Mouse (Mus musculus) urinary bladder, postnatal 4 days (tissue): ENCODE results near the gene Trub1.

Source experiments
- DNase-seq, 2 experiments: peaks; one replicate each; pipeline ENCODE4 v3.0.0; 2021 to 2022; ENCODE audit warnings: low spot score in 2 of 2

Trub1 gene

DNA sequence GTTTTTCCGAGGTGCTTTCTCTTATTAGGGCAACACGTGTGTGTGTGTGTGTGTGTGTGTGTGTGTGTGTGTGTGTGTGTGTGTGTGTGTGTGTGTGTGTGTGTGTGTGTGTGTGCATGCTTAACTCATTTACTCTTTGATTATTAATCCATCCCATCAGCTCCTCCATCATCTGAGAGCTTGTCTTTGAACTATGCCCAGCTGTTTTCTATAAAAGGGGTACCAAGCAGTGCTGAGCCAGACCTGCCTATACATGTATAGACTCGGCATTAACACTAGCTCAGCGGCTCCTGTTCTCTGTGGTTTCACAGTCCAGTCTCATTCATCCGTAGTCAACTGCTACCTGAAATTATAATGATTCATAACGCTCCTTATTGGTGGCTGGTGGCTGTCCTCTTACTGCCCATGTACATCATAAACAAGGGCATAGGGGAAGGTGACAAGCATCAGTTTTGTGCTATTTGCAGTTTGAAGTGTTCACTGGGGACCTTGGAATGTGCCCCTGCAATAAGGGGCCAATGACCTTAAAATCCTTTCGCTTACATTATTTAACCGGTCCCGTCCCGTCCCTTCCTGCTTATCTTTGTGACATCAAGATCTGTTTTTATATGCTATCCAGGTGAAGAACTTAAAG is 45.5 kb downstream of the Trub1 start:
- DNase-seq: no peak

DNA sequence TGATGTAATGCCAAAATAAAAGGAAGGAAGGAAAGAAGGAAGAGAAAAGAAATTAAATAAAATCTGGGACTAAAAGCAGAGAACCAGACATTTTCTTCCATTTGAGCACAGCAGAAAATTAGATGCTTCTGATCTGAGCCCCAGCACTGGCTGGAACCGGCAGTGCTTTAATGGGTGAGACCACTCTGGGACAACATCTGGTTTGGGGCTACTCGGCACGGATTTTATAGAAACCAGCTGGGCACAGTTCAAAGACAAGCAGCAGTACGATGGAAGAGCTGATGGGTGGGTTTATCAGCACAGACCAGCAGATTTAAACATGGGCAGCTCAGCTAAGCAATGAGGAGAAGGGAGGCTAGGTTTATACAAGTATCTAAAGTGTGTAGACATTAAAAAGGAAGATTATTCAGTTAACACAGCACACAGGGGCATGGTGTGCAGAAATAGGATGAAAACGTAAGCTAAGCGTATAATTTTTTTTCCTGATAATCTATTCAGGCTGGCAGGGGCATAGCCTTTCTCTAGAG is 46.2 kb downstream of the Trub1 start:
- no peak for DNase-seq

DNA sequence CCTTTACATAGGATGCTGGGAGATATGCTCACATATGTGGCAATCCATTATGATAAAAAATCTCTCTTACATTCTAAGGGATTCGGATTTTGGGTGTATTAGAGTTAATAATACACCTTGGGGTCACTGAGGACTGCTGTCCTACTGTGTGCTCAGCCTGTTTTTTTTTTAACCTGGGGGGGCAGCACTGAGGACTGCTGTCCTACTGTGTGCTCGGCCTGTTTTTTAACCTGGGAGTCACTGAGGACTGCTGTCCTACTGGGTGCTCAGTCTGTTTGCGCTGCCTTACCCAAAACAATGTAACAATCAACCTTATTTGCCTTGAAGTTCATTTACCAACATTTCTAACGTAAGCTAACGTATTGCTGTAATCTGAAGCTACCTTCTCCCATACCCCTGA is 47.5 kb downstream of the Trub1 start:
- no peak for DNase-seq

DNA sequence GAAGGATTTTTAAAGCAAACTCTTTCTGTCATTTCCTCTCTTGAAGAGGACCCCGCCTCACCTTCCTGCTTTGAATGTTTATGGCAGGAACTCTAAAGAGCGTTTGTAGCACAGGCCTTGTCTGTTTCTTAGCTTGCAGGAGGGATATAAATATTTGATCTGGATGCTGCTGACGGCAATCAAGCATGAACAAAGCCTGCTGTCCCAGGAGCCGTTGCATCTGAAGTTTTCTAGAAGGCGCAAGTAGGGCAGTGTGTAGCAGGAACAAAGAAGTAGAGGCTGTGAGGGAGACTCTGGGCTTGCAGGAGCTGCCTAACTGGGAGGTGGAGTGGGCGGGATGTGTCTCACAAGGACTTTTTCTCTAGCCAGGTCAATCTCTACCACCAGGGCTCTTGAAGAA is 50.4 kb downstream of the Trub1 start:
- no peak for DNase-seq

DNA sequence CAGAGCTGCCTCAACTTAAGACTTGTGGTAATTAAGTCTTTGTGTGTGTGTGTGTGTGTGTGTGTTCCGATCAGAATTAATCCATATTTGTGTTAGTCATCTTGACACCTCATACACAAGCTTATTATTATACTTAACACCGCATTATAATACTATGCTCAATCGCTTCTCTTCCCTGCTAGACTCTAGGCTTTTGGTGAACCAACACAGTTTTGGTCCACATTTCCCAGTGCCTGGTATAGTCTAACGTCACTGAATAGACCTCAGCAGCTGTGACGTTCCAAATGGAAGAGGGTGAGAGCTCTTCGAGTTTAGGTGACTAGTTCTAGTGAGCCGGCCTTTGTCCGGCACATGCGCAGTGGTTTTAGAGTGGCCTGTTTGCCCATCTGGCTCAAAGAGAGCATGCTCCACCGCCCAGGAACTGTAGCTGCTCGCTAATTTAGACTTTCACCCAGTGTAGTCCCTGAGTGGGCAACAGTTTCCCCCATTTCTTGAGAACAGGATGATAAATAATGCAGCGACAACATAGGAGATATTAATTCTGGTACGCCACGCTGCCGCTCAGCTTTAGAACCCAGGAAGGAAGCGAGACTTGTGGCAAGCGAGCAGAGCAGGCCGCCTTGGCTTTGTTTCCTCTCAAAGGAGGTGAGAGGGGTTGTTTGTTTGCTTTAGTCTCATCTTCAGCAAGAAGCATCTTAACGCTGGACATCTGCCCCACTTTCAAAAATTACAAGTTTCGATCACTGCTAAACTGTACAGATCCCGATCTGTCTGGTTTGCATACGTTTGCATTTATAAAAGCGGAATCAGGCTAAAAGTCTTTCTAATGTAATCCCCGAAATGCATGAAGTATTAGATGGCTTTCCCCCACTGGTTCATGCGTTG is 52.6 kb downstream of the Trub1 start:
- DNase-seq: no peak

DNA sequence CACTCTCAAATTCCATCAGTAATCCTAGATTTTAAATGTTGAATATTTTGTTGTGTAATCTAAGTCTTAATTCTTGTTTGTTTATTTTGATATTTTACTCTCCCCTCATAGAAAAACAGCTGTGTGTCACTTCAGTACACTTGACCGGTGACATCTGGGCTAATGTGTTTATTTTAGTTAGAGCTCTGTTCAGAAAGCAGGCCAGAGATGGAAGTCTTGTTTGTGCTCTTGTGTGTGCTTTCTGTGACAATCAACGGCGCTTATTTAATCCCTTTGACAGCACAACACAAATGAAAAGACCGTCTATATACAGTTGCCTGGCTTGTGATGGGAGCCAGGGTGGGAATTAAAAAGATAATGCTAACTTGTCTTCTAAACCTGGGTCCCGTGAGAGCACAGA is 53.9 kb downstream of the Trub1 start:
- no peak for DNase-seq

DNA sequence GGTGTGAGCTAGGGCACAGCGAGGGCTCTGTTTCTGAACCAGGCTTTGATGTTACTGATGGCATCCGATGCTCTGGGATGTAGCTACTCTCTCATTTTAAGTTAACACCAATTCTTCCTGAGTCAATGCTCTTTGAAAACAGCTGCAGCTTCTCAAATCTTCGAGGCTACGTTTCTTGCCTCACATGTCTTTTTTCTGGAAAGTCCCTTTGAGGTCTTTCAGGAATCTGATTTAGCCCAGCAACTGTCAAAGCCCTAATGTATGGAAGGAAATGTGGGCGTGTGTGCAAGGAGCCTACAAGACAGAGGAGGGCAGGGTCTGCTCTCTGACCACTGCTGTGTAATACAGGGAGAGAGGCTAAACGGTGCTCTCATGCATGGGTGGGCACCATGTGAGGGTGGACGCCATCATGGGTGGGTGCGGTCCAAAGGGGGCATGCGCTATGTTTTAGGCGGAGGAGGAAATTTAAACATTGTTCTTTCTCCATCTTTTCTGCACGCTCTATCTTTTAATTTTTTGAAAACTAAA is 55.6 kb downstream of the Trub1 start:
- no peak for DNase-seq

DNA sequence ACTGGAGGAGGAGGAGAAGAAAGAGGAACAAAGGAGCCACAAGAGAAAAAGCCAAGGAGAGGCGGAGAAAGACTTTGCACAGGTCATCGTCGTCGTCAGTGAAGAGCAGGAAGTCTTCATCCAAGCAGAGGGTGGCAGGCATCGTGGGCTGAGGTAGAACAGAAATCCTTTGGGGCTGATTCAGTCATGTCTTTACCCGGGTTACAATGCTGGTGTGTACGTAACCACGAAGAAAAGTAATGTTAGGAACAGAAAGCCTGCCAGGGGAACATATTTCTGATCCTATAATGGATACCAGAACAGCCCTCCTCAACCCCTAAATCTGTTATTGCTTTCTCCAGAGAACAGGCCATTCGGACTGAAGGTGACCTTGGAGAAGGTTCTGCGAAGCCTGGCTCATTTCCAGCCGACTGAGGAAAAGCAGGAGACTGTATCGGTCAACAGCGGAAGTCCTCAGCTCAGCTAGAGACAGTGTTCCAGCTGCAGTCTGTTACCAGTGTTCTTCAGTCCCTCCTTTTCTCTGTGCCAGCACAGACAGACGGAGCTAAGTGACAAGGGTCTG is 57.1 kb downstream of the Trub1 start:
- peak; percentile 56 to 63 for DNase-seq

DNA sequence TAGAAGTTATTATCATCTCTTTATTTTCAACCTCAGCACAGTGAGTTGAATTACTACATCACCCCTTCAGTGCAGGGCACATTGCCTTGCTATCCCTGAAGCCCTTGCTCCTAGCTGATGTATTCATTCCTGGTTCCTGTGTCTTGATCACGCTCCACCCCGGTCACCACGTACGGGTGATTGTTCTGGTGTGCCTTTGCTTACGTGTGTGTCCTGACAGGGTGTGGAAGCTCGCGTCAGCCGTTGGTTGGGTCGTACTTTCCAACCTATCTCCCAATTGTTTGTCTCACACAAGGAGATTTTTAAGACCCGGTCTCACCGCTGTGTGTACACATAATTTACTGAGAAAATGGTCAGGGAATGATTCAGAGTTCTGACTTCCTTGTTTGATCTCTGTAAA is 58.1 kb downstream of the Trub1 start:
- no peak for DNase-seq

DNA sequence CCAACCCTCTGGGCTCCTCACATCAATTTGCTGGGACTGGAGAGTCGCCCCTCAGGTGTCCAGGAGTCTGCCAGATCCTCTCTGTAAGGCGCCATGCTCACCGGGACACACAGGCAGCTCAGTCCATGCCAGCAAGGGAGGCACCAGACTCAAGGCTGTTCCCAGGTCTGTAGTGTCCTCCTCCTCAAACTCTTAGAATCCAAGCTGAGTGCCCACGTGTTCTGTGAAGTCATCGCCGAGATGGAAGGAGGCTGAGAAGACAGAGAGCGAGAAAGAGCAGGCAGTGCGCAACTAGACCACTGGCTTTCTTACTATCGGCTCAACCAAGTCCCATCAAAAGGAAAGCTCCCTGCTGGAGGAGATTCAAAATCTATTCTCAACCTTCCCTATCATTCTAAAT is 60.4 kb downstream of the Trub1 start:
- no peak for DNase-seq

DNA sequence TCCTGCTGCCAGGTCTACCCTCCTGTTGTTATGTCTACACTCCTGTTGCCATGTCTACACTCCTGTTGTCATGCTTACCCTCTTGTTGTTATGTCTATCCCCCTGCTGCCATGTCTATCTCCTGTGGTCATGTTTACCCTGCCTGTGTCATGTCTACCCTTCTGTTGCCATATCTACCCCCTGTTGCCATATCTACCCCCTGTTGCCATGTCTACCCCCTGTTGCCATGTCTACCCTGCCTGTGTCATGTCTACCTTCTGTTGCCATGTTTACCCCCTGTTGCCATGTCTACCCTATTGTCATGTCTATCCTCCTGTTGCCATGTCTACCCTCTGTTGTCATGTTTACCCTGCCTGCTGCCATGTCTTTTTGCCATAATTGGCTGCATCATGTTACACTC is 69.0 kb downstream of the Trub1 start:
- DNase-seq: no peak

DNA sequence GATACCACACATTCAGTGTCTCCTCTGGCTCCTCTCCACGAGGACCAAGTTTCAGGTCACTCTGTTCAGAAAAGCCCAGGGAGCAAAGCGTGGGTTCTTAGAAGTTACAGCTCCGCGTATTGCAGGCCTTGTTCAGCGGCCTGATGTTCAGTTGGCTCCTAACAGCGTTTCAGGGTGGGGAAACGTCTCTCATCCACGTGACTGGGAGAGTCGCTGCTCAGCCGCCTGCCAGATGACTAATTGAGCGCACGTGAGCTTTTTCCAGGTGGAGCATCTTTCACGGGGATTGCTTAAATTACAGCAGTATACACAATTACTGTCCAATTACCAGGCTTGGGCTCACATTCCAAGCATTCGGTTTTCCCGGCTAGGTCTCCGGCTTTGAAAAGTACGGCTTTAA is 70.7 kb downstream of the Trub1 start:
- no peak for DNase-seq

DNA sequence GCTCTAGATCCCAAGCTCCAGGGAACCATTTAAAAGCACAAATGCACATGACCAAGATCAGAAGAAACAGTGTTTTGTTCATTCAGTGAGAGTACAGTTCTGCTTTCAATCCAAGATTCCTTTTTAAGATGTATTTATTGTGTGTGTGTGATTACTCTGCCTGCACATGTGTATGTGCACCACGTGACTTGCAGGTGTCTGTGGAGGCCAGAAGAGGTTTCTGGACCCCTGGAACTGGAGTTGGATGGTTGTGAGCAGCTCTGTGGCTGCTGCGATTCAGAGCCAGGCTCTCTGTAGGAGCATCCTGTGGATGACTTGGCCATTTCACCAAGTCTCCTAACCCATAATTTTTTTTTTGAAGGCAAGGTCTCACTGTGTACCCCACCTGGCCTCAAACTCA is 73.0 kb downstream of the Trub1 start:
- no peak for DNase-seq

DNA sequence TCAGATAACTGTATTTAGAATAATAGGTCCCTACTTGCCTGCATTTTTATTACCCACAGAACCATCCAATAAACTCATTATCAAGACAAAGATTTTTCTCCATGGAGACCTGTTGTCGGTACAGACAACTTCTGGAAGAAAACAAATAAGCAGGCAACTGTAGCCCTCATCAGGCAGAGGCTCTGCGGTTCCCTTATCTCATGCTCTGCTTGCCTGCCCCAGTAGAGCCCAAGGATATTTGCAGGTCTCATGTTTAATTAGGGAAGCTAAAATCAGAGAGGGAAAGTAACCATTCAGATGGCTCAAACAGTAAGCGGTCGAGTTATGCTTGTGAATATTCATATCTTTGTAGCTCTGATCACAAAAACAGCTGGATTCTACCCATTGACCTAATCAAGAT is 77.5 kb downstream of the Trub1 start:
- no peak for DNase-seq

DNA sequence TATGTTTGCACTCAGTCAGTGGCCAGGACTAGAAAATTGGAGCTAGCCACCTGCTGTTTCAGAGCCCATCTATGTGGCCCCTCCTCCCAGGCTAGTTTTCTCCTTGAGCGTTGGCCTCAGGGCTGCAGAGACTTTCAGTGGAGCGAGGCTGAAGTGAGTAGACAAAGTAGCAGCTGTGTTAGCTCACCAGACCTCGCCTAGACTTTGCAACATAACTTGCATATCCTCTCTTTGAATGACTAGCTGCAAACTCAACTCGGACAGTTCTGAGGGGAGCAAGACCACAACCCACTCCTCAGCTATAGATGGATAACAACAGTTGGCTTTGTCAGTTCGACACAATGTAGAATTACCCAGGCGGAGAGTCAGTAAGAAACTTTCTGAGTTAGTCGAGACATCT is 81.5 kb downstream of the Trub1 start:
- no peak for DNase-seq

DNA sequence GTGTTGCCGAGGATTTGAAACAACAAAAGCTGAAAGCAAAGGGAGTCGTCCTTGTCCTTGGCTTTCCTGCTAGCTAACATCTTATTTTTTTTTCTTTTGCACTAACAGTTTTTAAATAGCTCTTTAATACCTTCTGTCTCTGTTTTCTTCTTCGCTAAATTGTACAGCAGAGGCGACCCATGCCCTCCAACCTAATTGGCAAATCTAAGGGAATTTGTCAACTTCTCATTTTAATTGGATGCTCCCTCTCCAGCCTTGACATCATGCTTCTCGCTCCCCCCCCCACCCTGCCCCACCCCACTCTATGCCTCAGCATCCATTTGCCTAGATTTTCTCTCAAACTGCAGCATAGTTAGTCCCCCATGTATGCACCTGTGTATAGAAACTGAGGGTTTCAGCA is 83.8 kb downstream of the Trub1 start:
- DNase-seq: no peak

DNA sequence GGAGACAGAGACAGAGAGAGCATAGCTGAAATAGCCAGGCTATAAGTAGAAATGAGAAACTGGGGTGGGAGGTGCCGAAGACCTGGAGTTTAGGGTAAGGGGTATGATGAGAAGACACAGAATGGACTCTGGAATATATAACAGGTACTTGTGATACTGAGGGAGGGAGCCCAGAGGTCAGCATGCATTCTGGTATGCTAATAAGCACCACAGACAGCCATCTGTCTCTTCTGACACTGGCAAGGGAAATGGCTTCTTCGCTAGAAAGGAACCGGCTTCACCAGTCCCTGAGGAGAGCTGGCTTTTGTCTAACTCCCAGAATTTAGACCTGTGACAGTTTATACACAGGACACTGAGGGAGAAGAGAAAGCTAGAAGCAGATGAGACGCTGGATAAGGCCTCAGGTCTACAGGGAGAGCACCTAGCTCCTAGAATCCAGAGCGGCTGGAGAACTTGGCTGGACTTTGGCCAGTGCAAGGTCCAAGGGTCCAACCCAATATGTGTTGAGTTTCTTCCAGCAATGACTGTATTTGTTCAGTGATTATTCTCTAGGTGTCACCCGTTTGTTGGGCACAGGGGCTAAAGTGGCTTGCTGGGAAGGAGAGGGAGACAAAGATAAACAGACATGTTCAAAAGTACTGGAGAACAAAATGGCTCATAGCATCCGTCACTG is 84.9 kb downstream of the Trub1 start:
- no peak for DNase-seq

DNA sequence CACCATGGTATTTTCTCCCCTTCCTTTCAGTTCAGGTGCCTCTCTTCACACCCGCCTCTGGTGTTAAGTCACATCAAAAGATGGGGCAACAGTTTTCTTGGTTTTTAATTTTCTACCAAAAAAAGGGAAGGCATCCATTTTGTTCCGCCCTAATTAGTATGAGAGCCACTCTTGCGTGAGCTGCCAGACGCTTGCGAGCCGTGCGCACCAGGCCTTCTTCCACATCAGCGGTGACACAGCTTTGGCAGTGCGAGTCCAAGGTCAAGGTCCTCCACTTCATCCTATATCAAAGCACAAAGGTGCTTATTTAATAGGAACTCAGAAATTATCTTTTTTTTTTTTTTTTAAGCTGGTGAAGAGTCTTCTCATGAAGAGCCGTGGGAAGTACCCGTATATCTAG is 87.4 kb downstream of the Trub1 start:
- no peak for DNase-seq
